Mouse (Mus musculus): ENCODE results near the gene Jarid2. TPM values are rescaled to one million over a fixed set of nuclear protein-coding genes. Genes with fewer than 3 reads are reported as not detected.

Jarid2 gene
- polyA plus RNA-seq, 1 experiment from 2014 or later, result 22.5 TPM

DNA sequence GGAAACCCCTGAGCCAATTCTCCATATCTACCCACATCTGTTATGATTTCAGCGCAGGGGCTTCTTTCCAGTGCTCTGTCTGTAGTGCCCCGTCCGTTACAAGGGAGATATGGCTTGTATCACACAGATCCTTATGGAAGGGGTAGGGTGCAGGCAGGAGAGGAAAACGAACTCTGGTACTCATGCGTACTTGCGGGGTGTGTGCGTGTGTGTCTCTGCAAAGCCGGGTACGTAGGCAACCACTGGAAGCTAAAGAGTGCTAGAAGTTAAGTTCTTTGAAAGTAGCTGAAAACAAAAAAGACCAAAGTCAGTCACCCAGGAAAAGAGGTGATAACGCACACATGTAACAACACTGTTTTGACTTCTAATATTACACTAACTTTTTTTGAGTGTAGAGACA, 82.3 kb downstream of the Jarid2 start:
- Histone ChIP-seq H3K4me3 (replicated peaks; ENCODE audit: low read depth, low read length) (no peak overlapping the region), H3K4me1 (replicated peaks; ENCODE audit: insufficient read depth, low read length) (no peaks in the 10 kb centered on the region), H3K27me3 (ENCODE audit: insufficient read depth, low read length) (no peaks in the 10 kb centered on the region), H3K9me3 (replicated peaks; ENCODE audit: low read length) (no peaks in the 10 kb centered on the region), H3K27ac (no peak overlapping the region), H3K4me2 (ENCODE audit: low read length) (no peak overlapping the region), H3K9ac (ENCODE audit: low read depth, low read length) (no peak overlapping the region), H3K36me3 (ENCODE audit: insufficient read depth, low read length) (no peaks in the 10 kb centered on the region)
- DNase-seq (ENCODE audit: low spot score) (no peak), ATAC-seq (replicated peaks; ENCODE audit: low FRiP score, low read depth) (no peak)
- 85% methylated on average over 10 of the region's 10 CpGs for WGBS
- TF ChIP-seq CTCF (IDR thresholded peaks at IDR 0.05; ENCODE audit: low read depth), result no peak

GRCm38 (mm10) chr13:44812381-44812780, 83.1 kb downstream of the Jarid2 start:
- Histone ChIP-seq H3K27ac (no peak overlapping the region), H3K36me3 (ENCODE audit: insufficient read depth, low read length) (no peaks in the 10 kb centered on the region), H3K4me1 (replicated peaks; ENCODE audit: insufficient read depth, low read length) (no peaks in the 10 kb centered on the region), H3K9me3 (replicated peaks; ENCODE audit: low read length) (no peaks in the 10 kb centered on the region), H3K4me2 (ENCODE audit: low read length) (no peak overlapping the region), H3K9ac (ENCODE audit: low read depth, low read length) (no peak overlapping the region), H3K27me3 (ENCODE audit: insufficient read depth, low read length) (no peaks in the 10 kb centered on the region), H3K4me3 (replicated peaks; ENCODE audit: low read depth, low read length) (no peak overlapping the region)
- ATAC-seq (replicated peaks; ENCODE audit: low FRiP score, low read depth), result no peak
- no peak for DNase-seq (ENCODE audit: low spot score)
- WGBS, result 67% methylated on average over 5 of the region's 5 CpGs
- TF ChIP-seq CTCF (IDR thresholded peaks at IDR 0.05; ENCODE audit: low read depth), result no peak

DNA sequence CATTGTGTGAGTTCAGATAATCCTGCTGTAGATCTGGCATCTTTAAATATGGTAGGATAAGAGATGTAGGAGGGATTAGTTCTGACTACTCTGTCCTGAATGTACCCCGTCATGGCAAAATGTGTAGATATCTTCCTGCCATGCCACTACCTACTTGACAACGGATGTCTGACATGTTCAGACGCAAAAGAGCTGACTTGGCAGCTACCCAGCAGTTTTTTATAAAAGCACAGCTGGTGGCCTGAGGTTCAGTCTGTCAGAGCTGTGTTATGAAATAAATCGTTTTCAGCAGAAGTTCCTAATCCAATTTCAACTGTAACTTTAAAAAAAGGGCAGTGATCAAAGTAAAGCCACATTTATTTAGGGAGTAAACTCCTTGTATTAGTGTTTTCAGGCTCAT, 90.1 kb downstream of the Jarid2 start:
- no peak for ATAC-seq (replicated peaks; ENCODE audit: low FRiP score, low read depth)

GRCm38 (mm10) chr13:44822578-44822977, 93.3 kb downstream of the Jarid2 start:
- peaks cover 6% of the 10 kb centered on the region for H3K36me3 ChIP-seq (ENCODE audit: insufficient read depth, low read length)
- TF ChIP-seq CTCF (IDR thresholded peaks at IDR 0.05; ENCODE audit: low read depth), result no peak
- H3K27me3 ChIP-seq (ENCODE audit: insufficient read depth, low read length), result no peaks in the 10 kb centered on the region
- no peak overlapping the region for H3K27ac ChIP-seq
- H3K9me3 ChIP-seq (replicated peaks; ENCODE audit: low read length), result no peaks in the 10 kb centered on the region
- DNase-seq (ENCODE audit: low spot score) (no peak), ATAC-seq (replicated peaks; ENCODE audit: low FRiP score, low read depth) (no peak)
- H3K4me3 ChIP-seq (replicated peaks; ENCODE audit: low read depth, low read length), result no peak overlapping the region
- no peak overlapping the region for H3K4me2 ChIP-seq (ENCODE audit: low read length)
- no peak overlapping the region for H3K9ac ChIP-seq (ENCODE audit: low read depth, low read length)
- peaks cover 6% of the 10 kb centered on the region for H3K4me1 ChIP-seq (replicated peaks; ENCODE audit: insufficient read depth, low read length)

More for the DNA sequence above, 90.1 kb downstream of the Jarid2 start:
- Histone ChIP-seq H3K4me1 (replicated peaks; ENCODE audit: insufficient read depth, low read length) (peaks cover 6% of the 10 kb centered on the region), H3K9me3 (replicated peaks; ENCODE audit: low read length) (no peaks in the 10 kb centered on the region), H3K4me3 (replicated peaks; ENCODE audit: low read depth, low read length) (no peak overlapping the region), H3K27ac (no peak overlapping the region), H3K27me3 (ENCODE audit: insufficient read depth, low read length) (no peaks in the 10 kb centered on the region), H3K9ac (ENCODE audit: low read depth, low read length) (no peak overlapping the region), H3K36me3 (ENCODE audit: insufficient read depth, low read length) (no peaks in the 10 kb centered on the region), H3K4me2 (ENCODE audit: low read length) (no peak overlapping the region)
- TF ChIP-seq CTCF (IDR thresholded peaks at IDR 0.05; ENCODE audit: low read depth), result no peak
- 17% methylated on average over 4 of the region's 4 CpGs for WGBS
- DNase-seq (ENCODE audit: low spot score), result peak; percentile 65

DNA sequence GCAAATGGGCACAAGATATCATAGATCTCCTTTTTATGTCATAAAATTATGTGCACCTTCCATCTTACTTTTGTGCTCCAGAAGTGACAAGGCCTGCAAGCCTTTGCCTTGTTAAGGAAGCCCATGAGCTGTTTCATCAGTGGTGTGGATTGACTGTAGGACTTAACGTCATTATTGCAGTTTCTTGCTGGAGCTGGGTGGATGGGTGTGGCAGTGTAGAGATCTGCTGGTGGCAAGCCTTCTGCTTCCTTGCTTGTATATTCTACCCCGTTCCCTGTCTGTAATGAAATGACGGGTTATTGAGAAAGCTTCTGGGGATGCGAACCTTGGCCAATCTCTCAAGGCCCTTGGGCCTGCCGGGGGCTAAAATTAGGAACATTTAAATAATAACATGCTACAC, 99.6 kb downstream of the Jarid2 start:
- Histone ChIP-seq H3K27ac (no peak overlapping the region), H3K27me3 (ENCODE audit: insufficient read depth, low read length) (no peaks in the 10 kb centered on the region), H3K4me3 (replicated peaks; ENCODE audit: low read depth, low read length) (no peak overlapping the region), H3K9me3 (replicated peaks; ENCODE audit: low read length) (no peaks in the 10 kb centered on the region), H3K4me2 (ENCODE audit: low read length) (no peak overlapping the region), H3K4me1 (replicated peaks; ENCODE audit: insufficient read depth, low read length) (0 out of 2 replicates have a peak, but pooled peaks cover 3% of the 10 kb centered on the region), H3K9ac (ENCODE audit: low read depth, low read length) (no peak overlapping the region), H3K36me3 (ENCODE audit: insufficient read depth, low read length) (peaks cover 6% of the 10 kb centered on the region)
- DNase-seq (ENCODE audit: low spot score), result no peak
- ATAC-seq (replicated peaks; ENCODE audit: low FRiP score, low read depth), result no peak
- TF ChIP-seq CTCF (IDR thresholded peaks at IDR 0.05; ENCODE audit: low read depth), result no peak
- 77% methylated on average over 5 of the region's 5 CpGs for WGBS

DNA sequence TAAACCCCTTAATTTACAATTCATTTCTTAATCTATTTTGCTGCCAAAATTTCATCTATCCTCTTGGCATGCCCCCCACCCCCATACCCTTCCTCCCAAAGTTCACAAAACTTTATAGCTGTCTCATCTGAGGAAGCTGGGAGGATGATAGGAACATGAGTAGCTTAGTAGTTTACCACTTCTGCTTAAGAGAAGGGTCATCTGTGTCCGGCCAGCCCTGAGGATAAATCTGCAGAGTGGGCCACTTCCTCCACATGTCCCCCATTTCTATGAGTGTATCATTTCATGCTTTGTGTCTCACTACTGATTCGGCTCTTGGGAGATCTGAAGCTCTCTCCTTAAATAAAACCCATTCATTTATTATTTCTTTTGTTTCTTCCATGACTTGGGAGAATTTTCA, 102.8 kb downstream of the Jarid2 start:
- no peak overlapping the region for H3K9ac ChIP-seq (ENCODE audit: low read depth, low read length)
- 0 out of 2 replicates have a peak, but pooled peaks cover 3% of the 10 kb centered on the region for H3K4me1 ChIP-seq (replicated peaks; ENCODE audit: insufficient read depth, low read length)
- H3K9me3 ChIP-seq (replicated peaks; ENCODE audit: low read length), result no peaks in the 10 kb centered on the region
- no peak for TF ChIP-seq CTCF (IDR thresholded peaks at IDR 0.05; ENCODE audit: low read depth)
- H3K36me3 ChIP-seq (ENCODE audit: insufficient read depth, low read length), result no peaks in the 10 kb centered on the region
- no peak for ATAC-seq (replicated peaks; ENCODE audit: low FRiP score, low read depth)
- no peak overlapping the region for H3K4me2 ChIP-seq (ENCODE audit: low read length)
- H3K27ac ChIP-seq, result no peak overlapping the region
- WGBS, result 83% methylated on average over 2 of the region's 2 CpGs
- no peak overlapping the region for H3K4me3 ChIP-seq (replicated peaks; ENCODE audit: low read depth, low read length)
- no peaks in the 10 kb centered on the region for H3K27me3 ChIP-seq (ENCODE audit: insufficient read depth, low read length)
- DNase-seq (ENCODE audit: low spot score), result no peak

DNA sequence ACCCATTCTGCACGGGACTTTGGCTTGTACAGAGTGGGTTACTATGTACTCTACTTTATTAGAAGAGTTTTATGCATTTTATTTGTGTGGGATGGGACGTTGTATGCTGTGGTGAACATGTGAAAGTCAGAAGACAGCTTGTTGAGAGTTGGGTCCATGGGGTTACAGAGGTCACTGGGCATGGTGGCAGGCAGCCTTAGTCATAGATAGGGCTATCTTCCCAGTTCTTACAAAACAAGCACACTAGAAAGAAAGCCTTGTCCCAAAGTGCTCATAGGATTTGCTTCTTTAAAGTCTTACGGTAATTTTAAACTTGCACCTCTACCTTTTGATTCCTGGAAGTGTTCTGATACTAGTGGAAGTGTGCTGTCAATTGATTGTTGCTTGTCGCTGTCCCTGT, 103.6 kb downstream of the Jarid2 start:
- ATAC-seq (replicated peaks; ENCODE audit: low FRiP score, low read depth) (no peak), DNase-seq (ENCODE audit: low spot score) (no peak)
- H3K27ac ChIP-seq, result no peak overlapping the region
- no peaks in the 10 kb centered on the region for H3K27me3 ChIP-seq (ENCODE audit: insufficient read depth, low read length)
- TF ChIP-seq CTCF (IDR thresholded peaks at IDR 0.05; ENCODE audit: low read depth), result no peak
- H3K36me3 ChIP-seq (ENCODE audit: insufficient read depth, low read length), result no peaks in the 10 kb centered on the region
- H3K4me2 ChIP-seq (ENCODE audit: low read length), result no peak overlapping the region
- H3K4me3 ChIP-seq (replicated peaks; ENCODE audit: low read depth, low read length), result no peak overlapping the region
- 91% methylated on average over 4 of the region's 4 CpGs for WGBS
- 0 out of 2 replicates have a peak, but pooled peaks cover 3% of the 10 kb centered on the region for H3K4me1 ChIP-seq (replicated peaks; ENCODE audit: insufficient read depth, low read length)
- no peaks in the 10 kb centered on the region for H3K9me3 ChIP-seq (replicated peaks; ENCODE audit: low read length)
- no peak overlapping the region for H3K9ac ChIP-seq (ENCODE audit: low read depth, low read length)

Measured in kidney, postnatal 0 days (tissue).